Mouse (Mus musculus): ENCODE measurements around the gene Dnajb13.

- no peak for TF ChIP-seq TAL1 (conservative IDR thresholded peaks at IDR 0.05; ENCODE audit: low read depth, low read length)
- TF ChIP-seq GATA1 (IDR thresholded peaks at IDR 0.05; ENCODE audit: borderline replicate concordance, low read length), result no peak
- TF ChIP-seq CTCF (IDR thresholded peaks at IDR 0.05; ENCODE audit: low read depth, low read length), result no peak
These were observed 32.9 kb upstream of the Dnajb13 start for GRCm38 (mm10) chr7:100547631-100548030.
